Mouse (Mus musculus) embryonic facial prominence, embryonic 15.5 days (tissue): ENCODE measurements around the gene Sptb. TPM values are rescaled to one million over a fixed set of nuclear protein-coding genes. Genes with fewer than 3 reads are reported as not detected.
A peak's percentile ranks its signal among the peaks of the same experiment; 100 is the strongest.

ENCODE experiments used
- ATAC-seq: fragments of 200-750 bp; cut with Nextera tagmentation; 2 replicates; pipeline ENCODE4 v1.8.0; 2017; ENCODE audit warnings: low read depth, moderate TSS enrichment; ENCODE audit not compliant: insufficient number of reproducible peaks, low FRiP score, low TSS enrichment
- H3K27ac ChIP-seq: fragments of 300-500 bp; sonication (generic); replicated peaks from 2 replicates; pipeline ENCODE4 v1.5.1; 2015; ENCODE audit warnings: mild to moderate bottlenecking, inconsistent platforms
- H3K27me3 ChIP-seq: fragments of 300-500 bp; sonication (generic); 2 replicates; pipeline ENCODE4 v1.6.1; 2015; ENCODE audit warnings: inconsistent platforms
- H3K36me3 ChIP-seq: fragments of 300-500 bp; sonication (generic); 2 replicates; pipeline ENCODE4 v1.6.1; 2015; ENCODE audit warnings: mild to moderate bottlenecking, inconsistent platforms
- H3K4me1 ChIP-seq: fragments of 300-500 bp; sonication (generic); 2 replicates; pipeline ENCODE4 v1.6.1; 2015; ENCODE audit warnings: inconsistent platforms
- H3K4me2 ChIP-seq: fragments of 300-500 bp; sonication (generic); replicated peaks from 2 replicates; pipeline ENCODE4 v1.6.1; 2015; ENCODE audit warnings: mild to moderate bottlenecking, inconsistent platforms
- H3K4me3 ChIP-seq: fragments of 300-500 bp; sonication (generic); replicated peaks from 2 replicates; pipeline ENCODE4 v1.5.1; 2015; ENCODE audit warnings: mild to moderate bottlenecking, inconsistent platforms
- H3K9ac ChIP-seq: fragments of 300-500 bp; sonication (generic); 2 replicates; pipeline ENCODE4 v1.6.1; 2015; ENCODE audit warnings: inconsistent platforms
- H3K9me3 ChIP-seq: fragments of 300-500 bp; sonication (generic); replicated peaks from 2 replicates; pipeline ENCODE4 v1.6.1; 2016; ENCODE audit warnings: inconsistent platforms
- WGBS: fragments of 180-500 bp; shearing (Covaris S2); methylation state at CpG from one replicate; pipeline ENCODE4 v1.1.7; 2015; 5-methylcytosine and 5-hydroxymethylcytosine counted together
- polyA plus RNA-seq: library from polyadenylated mRNA; unstranded; fragments of >200 nt; fragmentation: Nextera tagmentation; extraction: Ambion mirVana; gene quantifications from 2 replicates; pipeline ENCODE4 v1.2.1, GENCODE M21; 2015

The Sptb gene
- polyA plus RNA-seq = 0.76 and 0.85 TPM in 2 replicates

GRCm38 (mm10) chr12:76710351-76711100 lies at the start of gene Sptb:
Sptb (minus strand) TSS chr12:76710547.
- Histone ChIP-seq H3K36me3 (no peaks in the 10 kb centered on the region), H3K4me2 (peak within 1 kb of the TSS; percentile 99), H3K4me3 (peak within 1 kb of the TSS; percentile 59), H3K4me1 (peaks cover 28% of the 10 kb centered on the region), H3K27me3 (peaks cover 58% of the 10 kb centered on the region), H3K9me3 (no peaks in the 10 kb centered on the region), H3K27ac (no peak within 1 kb of the TSS), H3K9ac (peak within 1 kb of the TSS; percentile 16)
- WGBS = under 1% methylated on average over 40 of the region's 40 CpGs
- ATAC-seq = peak; percentile 40; the same call in 1 of the 2 replicates

DNA sequence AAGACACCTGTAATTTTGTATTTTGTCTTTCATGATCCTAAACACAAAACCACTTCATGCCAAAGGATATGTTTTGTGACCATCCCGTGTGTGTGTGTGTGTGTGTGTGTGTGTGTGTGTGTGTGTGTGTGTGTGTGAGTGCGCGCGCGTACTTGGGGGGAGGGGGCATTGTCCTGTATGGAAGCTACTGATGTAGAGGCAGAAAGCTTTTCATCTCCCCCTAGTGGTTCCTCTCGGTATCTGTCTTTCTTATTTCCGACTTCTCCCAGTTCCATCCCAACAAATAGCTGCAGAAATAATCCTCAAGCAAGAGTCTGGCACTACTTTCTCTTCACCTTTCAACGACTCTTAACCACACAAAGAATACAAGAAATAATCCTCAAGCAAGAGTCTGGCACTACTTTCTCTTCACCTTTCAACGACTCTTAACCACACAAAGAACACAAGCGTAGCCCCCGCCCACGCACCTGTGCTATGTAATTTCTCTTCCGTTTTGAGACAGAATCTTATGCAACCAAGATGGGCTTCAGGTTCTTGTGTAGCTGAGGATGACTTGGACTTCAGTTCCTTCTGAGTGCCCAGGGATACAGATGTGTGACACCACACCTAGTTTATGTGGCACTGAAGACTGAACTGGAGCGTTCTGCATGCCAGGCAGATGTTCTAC lies 42.4 kb upstream of the Sptb start:
- no peak for ATAC-seq
- H3K9me3 ChIP-seq = no peaks in the 10 kb centered on the region
- no peak overlapping the region for H3K9ac ChIP-seq
- H3K36me3 ChIP-seq = no peaks in the 10 kb centered on the region
- H3K27me3 ChIP-seq = no peaks in the 10 kb centered on the region
- H3K4me2 ChIP-seq = no peak overlapping the region
- H3K4me1 ChIP-seq = no peaks in the 10 kb centered on the region
- WGBS = 43% methylated on average over 14 of the region's 14 CpGs
- H3K27ac ChIP-seq = no peak overlapping the region
- no peak overlapping the region for H3K4me3 ChIP-seq

GRCm38 (mm10) chr12:76750866-76751459 lies 40.6 kb upstream of the Sptb start:
- H3K4me3 ChIP-seq = no peak overlapping the region
- no peak overlapping the region for H3K4me2 ChIP-seq
- H3K9me3 ChIP-seq = no peaks in the 10 kb centered on the region
- no peaks in the 10 kb centered on the region for H3K36me3 ChIP-seq
- no peak for ATAC-seq
- no peak overlapping the region for H3K9ac ChIP-seq
- H3K4me1 ChIP-seq = no peaks in the 10 kb centered on the region
- WGBS = 70% methylated on average over 16 of the region's 16 CpGs
- no peaks in the 10 kb centered on the region for H3K27me3 ChIP-seq
- H3K27ac ChIP-seq = no peak overlapping the region

- H3K36me3 ChIP-seq = no peaks in the 10 kb centered on the region
- no peak overlapping the region for H3K9ac ChIP-seq
- no peaks in the 10 kb centered on the region for H3K4me1 ChIP-seq
- no peak overlapping the region for H3K4me2 ChIP-seq
- H3K27me3 ChIP-seq = no peaks in the 10 kb centered on the region
- no peaks in the 10 kb centered on the region for H3K9me3 ChIP-seq
- ATAC-seq = no peak
- no peak overlapping the region for H3K4me3 ChIP-seq
- 91% methylated on average over 4 of the region's 4 CpGs for WGBS
- H3K27ac ChIP-seq = no peak overlapping the region
These were observed 17.6 kb upstream of the Sptb start for GRCm38 (mm10) chr12:76727955-76728354.

DNA sequence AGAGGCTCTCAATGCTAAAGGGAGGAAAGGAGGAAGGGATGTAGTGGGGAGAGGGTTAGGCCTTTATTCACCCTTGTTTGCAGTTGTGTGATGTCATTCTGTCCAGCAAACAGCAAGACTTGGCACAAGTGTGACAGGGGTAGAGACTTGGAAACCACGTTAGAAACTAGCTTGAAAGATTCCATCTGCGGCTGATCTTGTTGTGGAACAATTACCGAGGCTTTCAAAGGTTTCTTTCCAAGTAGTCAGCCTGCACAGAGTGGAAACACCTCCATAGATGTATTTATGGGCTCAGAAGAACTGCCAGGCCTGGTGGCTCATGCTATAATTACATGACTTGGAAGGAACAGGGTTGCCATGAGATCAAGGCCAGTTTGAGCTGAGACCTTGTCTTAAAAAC lies 11.7 kb upstream of the Sptb start:
- H3K9ac ChIP-seq = no peak overlapping the region
- ATAC-seq = no peak
- no peak overlapping the region for H3K27ac ChIP-seq
- H3K4me3 ChIP-seq = no peak overlapping the region
- no peaks in the 10 kb centered on the region for H3K27me3 ChIP-seq
- no peak overlapping the region for H3K4me2 ChIP-seq
- 64% methylated on average over 3 of the region's 3 CpGs for WGBS
- no peaks in the 10 kb centered on the region for H3K9me3 ChIP-seq
- no peaks in the 10 kb centered on the region for H3K4me1 ChIP-seq
- H3K36me3 ChIP-seq = no peaks in the 10 kb centered on the region

DNA sequence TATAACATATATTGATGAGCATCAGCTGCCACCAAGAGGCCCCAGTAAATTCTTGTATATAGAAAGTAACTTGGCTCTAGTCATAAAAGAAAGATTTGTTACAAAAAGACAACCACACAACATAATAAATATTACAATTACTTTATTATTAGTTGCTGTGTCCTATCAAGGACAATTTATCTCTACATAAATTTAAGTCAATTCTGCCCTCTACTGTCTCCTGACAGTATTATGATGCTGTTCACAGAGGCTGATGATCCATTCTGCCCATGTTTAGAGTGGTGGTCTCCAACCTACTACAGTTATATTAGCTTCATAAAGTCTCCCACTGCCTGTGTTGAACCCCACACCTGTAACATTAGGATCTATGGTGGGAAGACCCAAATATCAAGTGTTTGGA lies 10.2 kb upstream of the Sptb start:
- no peaks in the 10 kb centered on the region for H3K27me3 ChIP-seq
- H3K4me2 ChIP-seq = no peak overlapping the region
- no peak overlapping the region for H3K9ac ChIP-seq
- H3K4me3 ChIP-seq = no peak overlapping the region
- no peaks in the 10 kb centered on the region for H3K36me3 ChIP-seq
- no peak for ATAC-seq
- H3K27ac ChIP-seq = no peak overlapping the region
- H3K9me3 ChIP-seq = no peaks in the 10 kb centered on the region
- H3K4me1 ChIP-seq = no peaks in the 10 kb centered on the region

DNA sequence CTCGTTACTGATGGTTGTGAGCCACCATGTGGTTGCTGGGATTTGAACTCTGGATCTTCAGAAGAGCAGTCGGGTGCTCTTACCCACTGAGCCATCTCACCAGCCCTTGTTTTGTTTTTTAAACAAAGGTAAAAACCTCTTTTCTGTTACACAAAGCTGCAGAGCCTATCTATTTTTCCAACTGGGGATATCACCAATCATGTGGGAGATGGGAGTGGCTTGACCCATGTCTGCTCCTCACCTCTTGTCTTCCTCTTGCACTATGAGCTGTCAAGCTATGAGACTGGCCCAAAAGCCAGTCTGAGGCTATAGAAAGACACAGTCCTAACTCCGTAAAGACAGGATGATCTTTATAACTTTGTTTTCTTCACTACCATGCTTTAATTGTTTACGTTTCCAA lies 8.0 kb upstream of the Sptb start:
- Histone ChIP-seq H3K4me1 (no peaks in the 10 kb centered on the region), H3K4me2 (no peak overlapping the region), H3K27ac (no peak overlapping the region), H3K9ac (no peak overlapping the region), H3K4me3 (no peak overlapping the region), H3K9me3 (no peaks in the 10 kb centered on the region), H3K27me3 (peaks cover 6% of the 10 kb centered on the region; the same call in 1 of the 2 replicates), H3K36me3 (no peaks in the 10 kb centered on the region)
- ATAC-seq = no peak
- 78% methylated on average over 4 of the region's 4 CpGs for WGBS

- peaks cover 58% of the 10 kb centered on the region for H3K27me3 ChIP-seq
- ATAC-seq = peak; percentile 81
These were observed 474 bp downstream of the Sptb start for GRCm38 (mm10) chr12:76709795-76710350.

GRCm38 (mm10) chr12:76708956-76709794 lies 1.2 kb downstream of the Sptb start:
- H3K9me3 ChIP-seq = no peaks in the 10 kb centered on the region

More at GRCm38 (mm10) chr12:76709795-76710350, 474 bp downstream of the Sptb start:
- Histone ChIP-seq H3K9me3 (no peaks in the 10 kb centered on the region), H3K4me3 (peak overlapping the region; percentile 59), H3K4me1 (peaks cover 29% of the 10 kb centered on the region), H3K27ac (no peak overlapping the region), H3K4me2 (peak overlapping the region; percentile 99), H3K36me3 (no peaks in the 10 kb centered on the region), H3K9ac (peak overlapping the region; percentile 16)
- WGBS = 0% methylated on average over 51 of the region's 55 CpGs

GRCm38 (mm10) chr12:76708181-76708580 lies 2.2 kb downstream of the Sptb start:
- Histone ChIP-seq H3K9me3 (no peaks in the 10 kb centered on the region), H3K4me2 (no peak overlapping the region), H3K4me3 (no peak overlapping the region), H3K27ac (no peak overlapping the region), H3K27me3 (peaks cover 51% of the 10 kb centered on the region), H3K36me3 (no peaks in the 10 kb centered on the region), H3K9ac (no peak overlapping the region), H3K4me1 (peaks cover 29% of the 10 kb centered on the region)
- ATAC-seq = no peak
- WGBS = 78% methylated on average over 3 of the region's 3 CpGs

More at GRCm38 (mm10) chr12:76708956-76709794, 1.2 kb downstream of the Sptb start:
- peaks cover 56% of the 10 kb centered on the region for H3K27me3 ChIP-seq
- H3K4me1 ChIP-seq = peaks cover 29% of the 10 kb centered on the region
- H3K27ac ChIP-seq = no peak overlapping the region
- peak overlapping the region; percentile 16 for H3K9ac ChIP-seq
- no peaks in the 10 kb centered on the region for H3K36me3 ChIP-seq
- peak overlapping the region; percentile 99 for H3K4me2 ChIP-seq
- 7% methylated on average over 32 of the region's 34 CpGs for WGBS
- H3K4me3 ChIP-seq = peak overlapping the region; percentile 59
- peak; percentile 45; the same call in 1 of the 2 replicates for ATAC-seq
